Mouse (Mus musculus) limb, embryonic 14.5 days (tissue): Measurements from ENCODE around the gene Exosc9. TPM values are rescaled to one million over a fixed set of nuclear protein-coding genes. Genes with fewer than 3 reads are reported as not detected.

ENCODE experiments used
- ATAC-seq: fragments of 200-750 bp; cut with Nextera tagmentation; 2 replicates; pipeline ENCODE4 v1.8.0; 2017; ENCODE audit warnings: low read depth, moderate number of reproducible peaks, moderate TSS enrichment; ENCODE audit not compliant: low FRiP score
- DNase-seq: peaks from one replicate; pipeline ENCODE4 v3.0.0-alpha.2; 2015; ENCODE audit warnings: low spot score
- H3K27ac ChIP-seq: fragments of 300-500 bp; sonication (generic); replicated peaks from 2 replicates; pipeline ENCODE4 v1.5.1; 2014; ENCODE audit warnings: low read depth, mild to moderate bottlenecking, low read length, moderate library complexity, mixed read lengths
- H3K27me3 ChIP-seq: fragments of 300-500 bp; sonication (generic); 2 replicates; pipeline ENCODE4 v1.6.1; 2014; ENCODE audit warnings: low read length, mixed read lengths; ENCODE audit not compliant: control insufficient read depth, insufficient read depth
- H3K36me3 ChIP-seq: fragments of 300-500 bp; sonication (generic); 2 replicates; pipeline ENCODE4 v1.6.1; 2014; ENCODE audit warnings: mild to moderate bottlenecking, low read length, moderate library complexity, mixed read lengths; ENCODE audit not compliant: control insufficient read depth, insufficient read depth
- H3K4me1 ChIP-seq: fragments of 300-500 bp; sonication (generic); 2 replicates; pipeline ENCODE4 v1.6.1; 2014; ENCODE audit warnings: antibody characterized with exemption, low read length, mixed read lengths; ENCODE audit not compliant: control insufficient read depth, insufficient read depth
- H3K4me2 ChIP-seq: fragments of 300-500 bp; sonication (generic); replicated peaks from 2 replicates; pipeline ENCODE4 v1.6.1; 2014; ENCODE audit warnings: low read depth, mild to moderate bottlenecking, low read length, moderate library complexity; ENCODE audit not compliant: severe bottlenecking
- H3K4me3 ChIP-seq: fragments of 300-500 bp; sonication (generic); replicated peaks from 2 replicates; pipeline ENCODE4 v1.5.1; 2014; ENCODE audit warnings: low read length
- H3K9ac ChIP-seq: fragments of 300-500 bp; sonication (generic); 2 replicates; pipeline ENCODE4 v1.6.1; 2014; ENCODE audit warnings: mild to moderate bottlenecking, low read depth, low read length, moderate library complexity; ENCODE audit not compliant: severe bottlenecking
- H3K9me3 ChIP-seq: fragments of 300-500 bp; sonication (generic); 2 replicates; pipeline ENCODE4 v1.6.1; 2016; ENCODE audit warnings: low read length; ENCODE audit not compliant: control insufficient read depth
- POLR2A ChIP-seq: fragments of 200-500 bp; IDR thresholded peaks from 2 replicates; pipeline ENCODE4 v1.8.0; 2012; ENCODE audit warnings: inconsistent platforms, mild to moderate bottlenecking, moderate library complexity, borderline replicate concordance; ENCODE audit not compliant: insufficient read depth, insufficient read length; ENCODE audit errors: extremely low read depth
- WGBS: fragments of 180-500 bp; shearing (Covaris S2); extraction: QIAGEN DNeasy Blood & Tissue Kit; methylation state at CpG from one replicate; pipeline ENCODE4 v1.1.7; 2014; 5-methylcytosine and 5-hydroxymethylcytosine counted together
- polyA plus RNA-seq, 2 experiments: library from polyadenylated mRNA; depleted of rRNA in 1 of 2; stranded (reverse) in 1 of 2; unstranded in 1 of 2; fragments of >200 nt; fragmentation: Nextera tagmentation in 1 of 2; extraction: Ambion mirVana in 1 of 2; gene quantifications; 2 replicates each; pipeline versions ENCODE4 v1.2.1 to v1.2.3; 2012 to 2014

Gene Exosc9
- polyA plus RNA-seq, 2 experiments, result 34.8 to 55.0 TPM

DNA sequence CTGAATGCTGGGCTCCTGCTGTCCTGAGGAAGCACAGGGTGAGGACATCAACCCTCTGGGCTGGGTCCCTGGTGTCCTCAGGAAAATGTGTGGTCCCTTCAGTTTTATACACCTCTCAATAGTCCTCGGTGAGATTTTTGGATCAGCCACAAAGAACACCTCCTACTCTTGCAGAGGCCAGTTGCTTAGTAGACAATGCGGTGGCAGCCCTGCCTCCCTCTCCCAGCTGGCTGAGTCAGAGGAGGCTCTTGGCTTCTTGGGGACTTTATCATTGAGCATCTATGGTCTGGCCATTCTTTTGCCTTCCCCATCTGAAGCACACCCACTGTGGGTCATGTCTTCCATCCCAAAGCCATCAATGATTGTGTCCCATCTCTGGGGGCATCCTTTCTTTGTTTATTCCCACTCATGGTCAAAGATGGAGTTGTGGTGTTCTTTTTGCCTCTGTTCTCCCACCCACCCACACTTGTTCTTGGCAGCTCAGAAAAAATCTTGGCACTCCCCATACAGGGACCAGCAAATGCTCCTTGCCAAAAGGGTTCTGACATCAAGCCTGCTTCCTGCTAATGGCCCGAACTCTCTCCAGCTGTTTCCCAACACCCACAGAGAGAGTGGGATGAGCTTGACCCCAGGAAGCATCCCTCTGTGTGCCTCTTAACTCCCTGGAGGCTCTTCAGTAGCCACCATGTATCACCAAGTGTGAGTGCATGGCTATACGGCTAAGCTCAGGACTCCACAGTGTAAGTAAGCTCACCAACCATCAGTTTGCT is 14.5 kb upstream of the Exosc9 start:
- ATAC-seq (no peak), DNase-seq (no peak)
- Histone ChIP-seq H3K9ac (no peak overlapping the region), H3K36me3 (no peaks in the 10 kb centered on the region), H3K27me3 (no peaks in the 10 kb centered on the region), H3K4me2 (no peak overlapping the region), H3K9me3 (no peaks in the 10 kb centered on the region), H3K27ac (no peak overlapping the region), H3K4me1 (0 out of 2 replicates have a peak, but pooled peaks cover 2% of the 10 kb centered on the region), H3K4me3 (no peak overlapping the region)
- 73% methylated on average over 4 of the region's 4 CpGs for WGBS
- no peak for TF ChIP-seq POLR2A

DNA sequence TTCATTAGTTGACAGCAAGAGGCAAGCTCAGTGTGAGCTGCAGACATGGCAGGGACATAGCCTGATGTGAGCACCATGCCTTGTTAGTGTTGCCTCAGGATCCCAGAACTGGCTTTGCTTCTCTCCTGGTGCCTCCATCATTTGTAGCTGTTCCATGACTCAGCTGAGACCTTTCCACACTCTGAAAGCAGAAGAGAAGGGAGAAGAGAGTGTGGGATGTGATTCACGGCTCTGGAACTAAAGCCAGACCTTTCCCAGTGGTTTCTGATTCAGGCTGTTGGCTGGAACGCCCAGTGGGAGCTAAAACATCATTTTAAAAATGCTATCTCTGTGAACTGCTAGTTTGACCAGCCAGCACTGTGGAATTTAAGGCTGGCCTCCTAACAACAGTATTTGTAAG is 11.7 kb upstream of the Exosc9 start:
- Histone ChIP-seq H3K4me3 (no peak overlapping the region), H3K4me2 (no peak overlapping the region), H3K9ac (no peak overlapping the region), H3K4me1 (no peaks in the 10 kb centered on the region), H3K27ac (no peak overlapping the region), H3K9me3 (no peaks in the 10 kb centered on the region), H3K27me3 (no peaks in the 10 kb centered on the region), H3K36me3 (no peaks in the 10 kb centered on the region)
- DNase-seq, result no peak
- no peak for TF ChIP-seq POLR2A
- whole genome bisulfite sequencing, result 65% methylated on average over 2 of the region's 2 CpGs
- no peak for ATAC-seq

- Histone ChIP-seq H3K36me3 (no peaks in the 10 kb centered on the region), H3K27ac (no peak overlapping the region), H3K27me3 (no peaks in the 10 kb centered on the region), H3K4me3 (no peak overlapping the region), H3K9ac (no peak overlapping the region), H3K9me3 (no peaks in the 10 kb centered on the region), H3K4me2 (no peak overlapping the region), H3K4me1 (no peaks in the 10 kb centered on the region)
- DNase-seq (no peak), ATAC-seq (no peak)
- TF ChIP-seq POLR2A, result no peak
- 92% methylated on average over 2 of the region's 2 CpGs for WGBS
Observed at GRCm38 (mm10) chr3:36541399-36541798, 11.0 kb upstream of the Exosc9 start.

GRCm38 (mm10) chr3:36544961-36545360 is 7.4 kb upstream of the Exosc9 start:
- Histone ChIP-seq H3K27me3 (no peaks in the 10 kb centered on the region), H3K36me3 (no peaks in the 10 kb centered on the region), H3K9ac (no peak overlapping the region), H3K27ac (no peak overlapping the region), H3K4me2 (no peak overlapping the region), H3K9me3 (no peaks in the 10 kb centered on the region), H3K4me1 (no peaks in the 10 kb centered on the region), H3K4me3 (no peak overlapping the region)
- no peak for DNase-seq
- WGBS, result 71% methylated on average over 3 of the region's 3 CpGs
- TF ChIP-seq POLR2A, result no peak
- no peak for ATAC-seq

GRCm38 (mm10) chr3:36551343-36551742 is 1.1 kb upstream of the Exosc9 start:
- no peaks in the 10 kb centered on the region for H3K27me3 ChIP-seq

More at GRCm38 (mm10) chr3:36551343-36551742, 1.1 kb upstream of the Exosc9 start:
- ATAC-seq, result peak; percentile 72
- peaks cover 6% of the 10 kb centered on the region; the same call in 1 of the 2 replicates for H3K4me1 ChIP-seq
- TF ChIP-seq POLR2A, result no peak
- H3K9me3 ChIP-seq, result no peaks in the 10 kb centered on the region
- no peak overlapping the region for H3K9ac ChIP-seq
- DNase-seq, result peak; percentile 56
- H3K36me3 ChIP-seq, result peaks cover 21% of the 10 kb centered on the region
- H3K4me2 ChIP-seq, result peak overlapping the region; percentile 77
- H3K4me3 ChIP-seq, result no peak overlapping the region
- H3K27ac ChIP-seq, result no peak overlapping the region
- 48% methylated on average over 9 of the region's 9 CpGs for WGBS
